Mouse (Mus musculus) midbrain, postnatal 0 days (tissue): ENCODE measurements at regions not wholly inside any gene's neighbourhood (a gene's known extent, or its start where the extent isn't known, plus 50 kb on each side); places are given as distances from the start of the nearest gene placed in this dataset.

Experiments used
- ATAC-seq: fragments of 200-750 bp; cut with Nextera tagmentation; 2 replicates; pipeline ENCODE4 v1.8.0; 2017; ENCODE audit warnings: moderate number of reproducible peaks, mild to moderate bottlenecking, moderate TSS enrichment, moderate library complexity; ENCODE audit not compliant: low FRiP score
- DNase-seq: peaks from one replicate; pipeline ENCODE4 v3.0.0-alpha.2; 2015; ENCODE audit warnings: low spot score
- H3K27ac ChIP-seq: fragments of 300-500 bp; sonication (generic); 2 replicates; pipeline ENCODE4 v1.5.1; 2014; ENCODE audit warnings: low read depth, mild to moderate bottlenecking, low read length, mixed read lengths
- H3K27me3 ChIP-seq: fragments of 300-500 bp; sonication (generic); 2 replicates; pipeline ENCODE4 v1.6.1; 2014; ENCODE audit warnings: low read length, control low read depth, mixed read lengths; ENCODE audit not compliant: insufficient read depth
- H3K36me3 ChIP-seq: fragments of 300-500 bp; sonication (generic); 2 replicates; pipeline ENCODE4 v1.6.1; 2014; ENCODE audit warnings: low read length, control low read depth, mixed read lengths; ENCODE audit not compliant: insufficient read depth
- H3K4me1 ChIP-seq: fragments of 300-500 bp; sonication (generic); 2 replicates; pipeline ENCODE4 v1.6.1; 2014; ENCODE audit warnings: mild to moderate bottlenecking, control low read depth, antibody characterized with exemption, low read length, mixed read lengths; ENCODE audit not compliant: insufficient read depth
- H3K4me2 ChIP-seq: fragments of 300-500 bp; sonication (generic); 2 replicates; pipeline ENCODE4 v1.6.1; 2014; ENCODE audit warnings: low read depth, mild to moderate bottlenecking, low read length, mixed read lengths; ENCODE audit not compliant: poor library complexity, severe bottlenecking
- H3K4me3 ChIP-seq: fragments of 300-500 bp; sonication (generic); 2 replicates; pipeline ENCODE4 v1.5.1; 2014; ENCODE audit warnings: low read depth, mild to moderate bottlenecking, low read length, moderate library complexity
- H3K9ac ChIP-seq: fragments of 300-500 bp; sonication (generic); replicated peaks from 2 replicates; pipeline ENCODE4 v1.6.1; 2014; ENCODE audit warnings: mild to moderate bottlenecking, low read length, moderate library complexity, mixed read lengths; ENCODE audit not compliant: poor library complexity, severe bottlenecking
- H3K9me3 ChIP-seq: fragments of 300-500 bp; sonication (generic); 2 replicates; pipeline ENCODE4 v1.6.1; 2016; ENCODE audit warnings: low read length, control low read depth
- CTCF ChIP-seq: IDR thresholded peaks from 2 replicates; pipeline ENCODE4 v1.5.1; 2016; ENCODE audit warnings: antibody characterized with exemption, mild to moderate bottlenecking
- WGBS: fragments of 180-500 bp; shearing (Covaris S2); extraction: QIAGEN DNeasy Blood & Tissue Kit; methylation state at CpG from one replicate; pipeline ENCODE4 v1.1.7; 2014; 5-methylcytosine and 5-hydroxymethylcytosine counted together

DNA sequence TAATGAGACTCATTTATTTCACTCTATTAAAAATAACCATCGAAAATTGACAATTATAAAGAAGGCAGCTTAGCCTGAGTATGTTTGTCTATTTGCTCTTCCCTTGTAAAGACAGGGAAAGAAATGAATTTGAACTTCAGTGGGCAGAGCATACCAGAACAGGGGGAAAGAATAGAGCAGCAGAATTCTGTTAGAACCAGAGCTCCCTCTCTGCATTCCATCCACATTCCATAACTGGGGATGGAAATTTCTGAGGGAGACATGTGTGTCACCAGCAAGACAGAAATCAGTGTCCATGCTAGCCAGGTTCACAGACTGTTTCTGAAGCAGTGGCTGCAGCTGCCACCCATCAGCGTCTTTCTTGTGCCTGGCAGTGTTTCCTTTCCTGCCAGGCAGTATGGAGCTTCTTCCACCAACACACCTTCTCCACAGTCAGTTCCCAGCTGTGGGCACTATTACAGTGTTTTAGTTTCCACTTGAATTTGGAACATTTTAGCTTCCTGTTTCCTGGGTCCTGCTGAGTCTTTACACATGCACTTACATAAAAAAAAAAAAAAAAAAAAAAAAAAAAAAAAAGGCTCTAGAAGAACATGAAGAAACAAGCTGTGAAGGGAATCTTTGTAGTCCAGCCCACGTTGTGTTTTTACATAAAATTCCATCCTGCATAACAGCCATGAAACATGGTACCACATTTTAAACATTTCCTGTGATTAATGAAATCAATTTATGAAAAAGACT, 365.7 kb downstream of the Jrkl start:
- TF ChIP-seq CTCF: no peak
- Histone ChIP-seq H3K4me2 (no peak overlapping the region), H3K4me3 (no peak overlapping the region), H3K9ac (no peak overlapping the region), H3K36me3 (no peaks in the 10 kb centered on the region), H3K4me1 (no peaks in the 10 kb centered on the region), H3K27ac (no peak overlapping the region), H3K9me3 (no peaks in the 10 kb centered on the region), H3K27me3 (no peaks in the 10 kb centered on the region)
- ATAC-seq (no peak), DNase-seq (no peak)
- WGBS: 62% methylated on average over 3 of the region's 3 CpGs

DNA sequence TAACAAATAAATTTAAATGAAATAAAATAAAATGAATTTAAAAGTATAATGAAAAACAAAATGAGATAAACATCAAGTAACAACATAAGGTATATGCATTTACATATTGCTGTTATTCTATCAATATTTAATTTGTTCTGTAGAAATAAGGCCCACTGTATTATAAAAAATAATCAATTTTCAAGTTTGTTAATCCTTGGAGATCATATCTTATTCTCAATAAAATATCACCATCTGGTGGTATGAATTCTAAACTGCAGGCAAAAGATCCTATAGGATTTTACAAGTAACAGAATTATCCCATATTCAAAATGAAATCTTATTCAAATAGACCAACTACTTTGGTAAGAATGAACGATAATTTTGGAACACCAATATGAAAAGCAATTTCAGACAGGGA, 369.1 kb downstream of the Jrkl start:
- H3K9ac ChIP-seq: no peak overlapping the region
- H3K9me3 ChIP-seq: no peaks in the 10 kb centered on the region
- H3K27ac ChIP-seq: no peak overlapping the region
- H3K4me1 ChIP-seq: no peaks in the 10 kb centered on the region
- ATAC-seq (no peak), DNase-seq (peak; percentile 57)
- H3K27me3 ChIP-seq: no peaks in the 10 kb centered on the region
- TF ChIP-seq CTCF: peak; percentile 68
- H3K36me3 ChIP-seq: no peaks in the 10 kb centered on the region
- 53% methylated on average over 1 of the region's 1 CpGs for WGBS
- H3K4me2 ChIP-seq: no peak overlapping the region
- no peak overlapping the region for H3K4me3 ChIP-seq

DNA sequence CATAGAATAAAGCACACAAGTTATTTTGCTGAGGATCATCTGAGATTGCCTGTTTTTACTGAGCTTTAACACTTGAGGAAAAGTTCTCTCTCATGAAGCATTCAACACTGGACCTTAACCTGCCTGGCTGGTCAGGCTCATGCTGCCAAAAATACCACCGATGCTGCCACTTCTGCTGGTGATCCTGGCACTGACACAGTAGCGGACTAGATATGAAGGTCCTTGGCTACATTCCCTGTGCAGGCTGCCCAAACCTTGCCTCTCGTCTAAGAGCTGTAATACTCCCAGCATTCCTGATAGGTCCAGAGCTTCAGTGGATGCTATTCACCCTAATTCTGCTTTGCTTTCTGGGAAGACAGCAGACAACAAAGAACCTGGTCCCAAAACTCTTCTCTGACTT, 374.7 kb downstream of the Jrkl start:
- Histone ChIP-seq H3K4me2 (no peak overlapping the region), H3K4me3 (no peak overlapping the region), H3K36me3 (no peaks in the 10 kb centered on the region), H3K9me3 (no peaks in the 10 kb centered on the region), H3K27ac (no peak overlapping the region), H3K27me3 (no peaks in the 10 kb centered on the region), H3K4me1 (no peaks in the 10 kb centered on the region), H3K9ac (no peak overlapping the region)
- 88% methylated on average over 3 of the region's 3 CpGs for WGBS
- TF ChIP-seq CTCF: no peak
- ATAC-seq: no peak
- no peak for DNase-seq
